Mouse (Mus musculus) hindbrain, embryonic 14.5 days (tissue): ENCODE data around the gene Fgfr2. TPM values are rescaled to one million over a fixed set of nuclear protein-coding genes. Genes with fewer than 3 reads are reported as not detected.

Source experiments
- ATAC-seq: fragments of 200-750 bp; cut with Nextera tagmentation; 2 replicates; pipeline ENCODE4 v1.8.0; 2017; ENCODE audit warnings: moderate number of reproducible peaks, mild to moderate bottlenecking, moderate TSS enrichment, moderate library complexity; ENCODE audit not compliant: low FRiP score
- DNase-seq: peaks from one replicate; pipeline ENCODE4 v3.0.0-alpha.2; 2015; ENCODE audit warnings: low spot score
- H3K27ac ChIP-seq: fragments of 300-500 bp; sonication (generic); 2 replicates; pipeline ENCODE4 v1.5.1; 2014; ENCODE audit warnings: mild to moderate bottlenecking, moderate library complexity
- H3K27me3 ChIP-seq: fragments of 300-500 bp; sonication (generic); 2 replicates; pipeline ENCODE4 v1.6.1; 2014; ENCODE audit warnings: mild to moderate bottlenecking, low read length, mixed read lengths; ENCODE audit not compliant: control insufficient read depth, insufficient read depth
- H3K36me3 ChIP-seq: fragments of 300-500 bp; sonication (generic); replicated peaks from 2 replicates; pipeline ENCODE4 v1.6.1; 2014; ENCODE audit not compliant: control insufficient read depth, insufficient read depth
- H3K4me1 ChIP-seq: fragments of 300-500 bp; sonication (generic); replicated peaks from 2 replicates; pipeline ENCODE4 v1.6.1; 2014; ENCODE audit warnings: antibody characterized with exemption, low read length, mixed read lengths; ENCODE audit not compliant: control insufficient read depth, insufficient read depth
- H3K4me2 ChIP-seq: fragments of 300-500 bp; sonication (generic); replicated peaks from 2 replicates; pipeline ENCODE4 v1.6.1; 2014; ENCODE audit warnings: mild to moderate bottlenecking, moderate library complexity
- H3K4me3 ChIP-seq: fragments of 300-500 bp; sonication (generic); replicated peaks from 2 replicates; pipeline ENCODE4 v1.5.1; 2014; ENCODE audit warnings: mild to moderate bottlenecking, low read length
- H3K9ac ChIP-seq: fragments of 300-500 bp; sonication (generic); 2 replicates; pipeline ENCODE4 v1.6.1; 2014
- H3K9me3 ChIP-seq: fragments of 300-500 bp; sonication (generic); 2 replicates; pipeline ENCODE4 v1.6.1; 2016; ENCODE audit warnings: low read length; ENCODE audit not compliant: control insufficient read depth
- WGBS: fragments of 180-500 bp; shearing (Covaris S2); extraction: QIAGEN DNeasy Blood & Tissue Kit; methylation state at CpG from one replicate; pipeline ENCODE4 v1.1.7; 2014; 5-methylcytosine and 5-hydroxymethylcytosine counted together
- polyA plus RNA-seq: library from polyadenylated mRNA; unstranded; fragments of >200 nt; fragmentation: Nextera tagmentation; extraction: Ambion mirVana; gene quantifications from 2 replicates; pipeline ENCODE4 v1.2.1, GENCODE M21; 2014

The Fgfr2 gene
- polyA plus RNA-seq, 1 experiment from 2014 or later = 43.5 TPM

DNA sequence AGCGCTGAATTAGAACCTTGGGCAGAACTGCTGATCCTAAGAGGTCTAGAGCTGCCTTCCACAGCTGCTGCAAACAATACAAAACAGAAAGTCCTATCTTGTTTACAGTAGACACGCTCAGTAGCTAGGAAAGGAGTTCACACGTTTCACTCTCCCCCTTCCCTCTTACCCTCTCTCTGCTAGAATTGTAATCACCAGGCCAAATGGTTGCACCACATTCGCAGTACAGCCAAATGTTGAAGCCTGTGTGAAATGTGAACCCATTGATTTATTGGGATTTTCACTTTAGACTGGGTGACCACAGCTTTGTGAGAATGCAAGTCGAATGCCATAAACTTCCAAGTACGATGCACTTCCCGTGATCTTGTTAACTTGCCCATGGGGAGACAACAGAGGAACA is 1028.5 kb downstream of the Fgfr2 start:
- no peaks in the 10 kb centered on the region for H3K27me3 ChIP-seq
- no peak for DNase-seq
- H3K36me3 ChIP-seq = no peaks in the 10 kb centered on the region
- H3K9me3 ChIP-seq = no peaks in the 10 kb centered on the region
- H3K4me3 ChIP-seq = no peak overlapping the region
- ATAC-seq = no peak
- H3K27ac ChIP-seq = no peak overlapping the region
- no peak overlapping the region for H3K9ac ChIP-seq
- 84% methylated on average over 7 of the region's 7 CpGs for WGBS
- H3K4me2 ChIP-seq = no peak overlapping the region
- no peaks in the 10 kb centered on the region for H3K4me1 ChIP-seq

DNA sequence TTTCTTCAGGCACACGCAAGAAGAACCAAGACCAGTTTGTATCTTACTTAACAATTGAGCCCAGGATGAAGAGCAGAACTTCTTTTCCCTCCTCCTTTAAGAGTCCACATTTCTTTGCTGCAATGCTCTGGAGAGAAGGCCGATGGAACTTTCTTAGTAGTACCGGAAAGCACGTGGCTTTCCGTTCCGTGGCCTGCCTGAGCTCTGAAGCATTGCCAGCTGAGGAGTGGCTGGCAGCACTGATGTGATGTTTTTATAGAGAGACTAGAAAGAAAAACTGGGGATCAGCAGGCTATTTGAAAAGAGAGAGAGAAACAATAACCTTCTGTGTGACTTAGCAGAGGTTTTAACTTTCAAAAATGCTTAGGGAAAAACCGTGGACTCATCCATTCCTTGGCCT is 1031.6 kb downstream of the Fgfr2 start:
- no peak overlapping the region for H3K4me3 ChIP-seq
- H3K9ac ChIP-seq = no peak overlapping the region
- H3K4me2 ChIP-seq = no peak overlapping the region
- no peaks in the 10 kb centered on the region for H3K36me3 ChIP-seq
- ATAC-seq = no peak
- H3K27ac ChIP-seq = no peak overlapping the region
- DNase-seq = no peak
- no peaks in the 10 kb centered on the region for H3K4me1 ChIP-seq
- H3K27me3 ChIP-seq = no peaks in the 10 kb centered on the region
- H3K9me3 ChIP-seq = no peaks in the 10 kb centered on the region
- WGBS = 92% methylated on average over 7 of the region's 7 CpGs

DNA sequence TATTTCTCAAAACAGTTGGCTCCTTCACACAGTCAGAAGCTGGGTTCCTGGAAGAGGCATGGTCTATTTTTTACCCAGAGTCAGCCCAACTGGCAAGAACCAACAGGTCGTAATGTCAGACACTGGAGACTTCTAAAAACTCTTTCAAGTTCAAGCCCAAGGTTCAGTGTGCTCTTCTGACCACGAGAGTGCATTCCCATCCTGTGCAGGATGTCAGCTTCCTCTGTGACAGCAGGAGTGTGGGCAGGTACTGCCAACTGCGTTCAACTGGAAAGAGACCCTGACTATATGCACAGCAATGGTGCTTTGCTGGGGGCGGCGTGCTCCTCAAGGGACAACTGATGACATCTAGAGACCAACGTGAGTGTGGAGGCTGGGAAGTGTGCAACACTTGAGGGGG is 1034.5 kb downstream of the Fgfr2 start:
- Histone ChIP-seq H3K27me3 (no peaks in the 10 kb centered on the region), H3K9ac (no peak overlapping the region), H3K4me3 (no peak overlapping the region), H3K36me3 (no peaks in the 10 kb centered on the region), H3K4me1 (no peaks in the 10 kb centered on the region), H3K9me3 (no peaks in the 10 kb centered on the region), H3K27ac (no peak overlapping the region), H3K4me2 (no peak overlapping the region)
- ATAC-seq (no peak), DNase-seq (no peak)
- 80% methylated on average over 6 of the region's 6 CpGs for WGBS

DNA sequence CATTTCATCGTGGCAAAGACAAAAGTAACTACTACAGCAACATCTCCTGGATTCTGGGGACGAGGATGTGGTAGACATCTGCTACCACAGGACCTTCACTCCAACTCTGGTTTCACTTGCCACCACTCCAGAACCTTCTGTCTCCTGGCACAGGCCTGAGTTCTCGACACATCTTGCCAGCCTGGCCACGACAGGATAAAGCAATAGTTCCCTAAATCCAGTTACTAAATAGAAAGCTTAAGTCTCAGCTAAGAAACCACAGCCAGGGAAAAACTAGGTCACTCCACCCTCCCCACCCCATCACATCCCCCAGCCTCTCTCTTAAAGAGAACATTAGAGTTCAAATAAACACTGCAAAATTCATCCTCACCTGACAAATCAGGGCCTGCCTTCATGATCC is 1035.0 kb downstream of the Fgfr2 start:
- H3K27ac ChIP-seq = no peak overlapping the region
- no peaks in the 10 kb centered on the region for H3K27me3 ChIP-seq
- DNase-seq (no peak), ATAC-seq (no peak)
- no peak overlapping the region for H3K4me2 ChIP-seq
- no peak overlapping the region for H3K9ac ChIP-seq
- no peak overlapping the region for H3K4me3 ChIP-seq
- H3K9me3 ChIP-seq = no peaks in the 10 kb centered on the region
- H3K36me3 ChIP-seq = no peaks in the 10 kb centered on the region
- no peaks in the 10 kb centered on the region for H3K4me1 ChIP-seq
- WGBS = 76% methylated on average over 4 of the region's 4 CpGs

DNA sequence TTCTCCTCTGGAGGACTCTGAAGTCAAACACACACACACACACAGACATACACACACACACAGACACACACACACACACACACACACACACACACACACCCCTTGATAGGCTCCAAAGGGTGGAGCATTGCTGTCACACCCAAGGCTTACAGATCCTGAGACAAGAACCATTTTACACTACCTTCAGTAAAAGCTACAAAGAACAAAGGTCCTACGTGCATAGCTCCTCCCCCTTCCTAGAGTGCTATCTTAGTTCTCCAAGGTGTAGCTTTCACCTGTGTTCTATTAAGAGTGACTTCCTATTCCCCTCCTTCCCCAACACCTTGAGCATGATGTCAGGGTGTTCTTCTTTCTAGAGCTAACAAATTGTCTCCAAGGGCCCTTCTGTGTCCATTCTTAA is 1047.3 kb downstream of the Fgfr2 start:
- Histone ChIP-seq H3K27me3 (no peaks in the 10 kb centered on the region), H3K4me1 (no peaks in the 10 kb centered on the region), H3K9me3 (no peaks in the 10 kb centered on the region), H3K4me3 (no peak overlapping the region), H3K36me3 (no peaks in the 10 kb centered on the region), H3K4me2 (no peak overlapping the region), H3K9ac (no peak overlapping the region), H3K27ac (no peak overlapping the region)
- DNase-seq = no peak
- WGBS = 75% methylated on average over 1 of the region's 1 CpGs
- no peak for ATAC-seq

DNA sequence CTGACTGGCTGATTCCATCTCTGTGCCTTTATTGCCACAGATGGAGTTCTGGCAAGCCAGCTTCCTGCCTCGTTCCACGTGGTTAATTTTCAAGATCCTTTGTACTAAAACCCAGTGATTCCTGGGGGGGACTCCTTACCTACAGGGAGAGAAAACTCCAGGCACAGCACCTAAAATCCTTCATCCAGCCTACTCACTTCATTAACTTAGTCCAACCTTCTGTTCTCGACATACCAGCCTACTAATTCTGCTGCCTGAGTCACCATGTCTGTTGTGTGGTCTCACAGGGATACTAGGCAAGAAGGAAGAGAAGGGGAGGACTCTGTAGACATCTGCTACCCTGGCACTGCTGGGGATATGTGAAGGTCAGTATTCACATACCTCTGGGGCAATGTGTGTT is 1048.6 kb downstream of the Fgfr2 start:
- H3K9me3 ChIP-seq = no peaks in the 10 kb centered on the region
- ATAC-seq (no peak), DNase-seq (no peak)
- no peaks in the 10 kb centered on the region for H3K4me1 ChIP-seq
- H3K9ac ChIP-seq = no peak overlapping the region
- H3K4me3 ChIP-seq = no peak overlapping the region
- H3K27me3 ChIP-seq = no peaks in the 10 kb centered on the region
- H3K4me2 ChIP-seq = no peak overlapping the region
- no peaks in the 10 kb centered on the region for H3K36me3 ChIP-seq
- 74% methylated on average over 3 of the region's 3 CpGs for WGBS
- H3K27ac ChIP-seq = no peak overlapping the region

DNA sequence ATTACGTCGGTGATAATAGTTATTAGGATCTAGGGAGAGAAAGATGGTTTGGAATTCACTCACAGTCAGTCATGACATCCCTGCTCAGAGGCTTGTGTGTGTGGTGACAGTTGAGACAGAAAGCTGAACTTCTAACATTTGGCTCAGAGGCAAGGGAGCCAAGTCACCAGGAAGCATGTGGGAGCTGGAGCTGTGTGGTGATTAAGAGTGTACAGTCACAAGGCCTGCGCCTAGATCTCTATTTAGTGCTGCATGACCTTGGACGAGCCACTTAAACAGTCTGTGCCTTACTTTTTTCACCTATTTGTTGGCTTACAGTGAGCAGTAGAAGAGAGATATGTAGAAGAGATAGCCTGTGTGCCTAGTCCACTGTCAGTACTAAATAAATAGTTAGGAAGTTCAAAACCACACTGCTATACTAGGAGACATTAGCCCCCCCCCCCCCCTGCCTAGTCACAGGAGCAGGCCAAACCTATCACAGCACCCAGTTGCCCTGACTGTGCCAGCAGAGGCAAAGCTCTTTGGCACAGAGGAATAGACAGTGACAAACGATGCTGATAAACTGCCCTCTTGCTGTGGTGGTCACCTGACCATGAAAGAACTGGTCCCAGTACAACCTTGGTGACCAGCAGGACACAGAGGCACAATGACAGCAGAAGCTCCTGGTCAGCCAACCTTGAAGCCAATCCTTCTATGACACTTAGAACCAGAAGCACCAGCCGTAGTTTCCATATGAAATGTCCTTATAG is 1052.1 kb downstream of the Fgfr2 start:
- ATAC-seq (no peak), DNase-seq (no peak)
- Histone ChIP-seq H3K4me3 (no peak overlapping the region), H3K4me1 (no peaks in the 10 kb centered on the region), H3K27ac (no peak overlapping the region), H3K9me3 (no peaks in the 10 kb centered on the region), H3K4me2 (no peak overlapping the region), H3K27me3 (no peaks in the 10 kb centered on the region), H3K36me3 (no peaks in the 10 kb centered on the region), H3K9ac (no peak overlapping the region)
- WGBS = 87% methylated on average over 6 of the region's 6 CpGs

DNA sequence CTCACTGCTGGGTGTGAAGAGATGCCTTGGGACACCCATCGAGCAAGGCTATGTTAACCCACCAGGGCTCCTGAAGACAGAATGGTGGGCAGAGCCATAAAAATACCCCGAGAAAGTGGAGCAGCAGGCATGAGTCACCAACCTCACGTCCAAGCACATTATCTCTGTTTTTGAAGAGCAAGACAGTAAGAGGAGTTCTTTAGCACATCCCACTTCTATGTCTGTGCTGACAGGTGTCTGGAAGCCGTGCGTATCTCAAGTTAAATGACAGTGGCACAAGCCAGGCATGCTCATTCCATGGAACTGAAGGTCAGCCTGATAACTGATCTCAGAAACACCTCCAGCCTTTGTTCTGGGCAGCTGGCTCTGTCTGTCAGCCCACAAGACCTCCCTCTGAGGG is 1055.2 kb downstream of the Fgfr2 start:
- DNase-seq (no peak), ATAC-seq (no peak)
- Histone ChIP-seq H3K36me3 (no peaks in the 10 kb centered on the region), H3K27me3 (no peaks in the 10 kb centered on the region), H3K4me2 (no peak overlapping the region), H3K9me3 (no peaks in the 10 kb centered on the region), H3K4me1 (no peaks in the 10 kb centered on the region), H3K27ac (no peak overlapping the region), H3K4me3 (no peak overlapping the region), H3K9ac (no peak overlapping the region)
- 88% methylated on average over 5 of the region's 5 CpGs for WGBS

DNA sequence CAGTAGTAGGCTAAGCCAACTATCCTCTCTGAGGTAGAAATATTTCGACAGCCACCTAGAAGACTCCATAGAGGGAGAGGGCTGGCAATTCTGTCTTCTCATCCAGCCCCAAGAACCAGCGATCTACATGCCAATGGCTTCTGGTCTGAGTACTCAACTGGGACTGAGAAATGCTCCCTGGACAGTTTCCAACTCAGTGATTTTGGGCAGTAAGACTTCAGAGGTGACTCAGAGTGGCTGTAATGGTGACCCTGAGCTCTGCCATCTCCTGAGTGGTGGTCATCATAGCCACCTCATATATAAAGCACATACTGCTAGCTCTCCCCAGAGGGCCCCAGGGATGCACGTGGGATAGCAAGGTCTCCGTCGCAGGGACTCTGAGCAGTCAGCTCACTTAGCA is 1055.6 kb downstream of the Fgfr2 start:
- DNase-seq (no peak), ATAC-seq (no peak)
- Histone ChIP-seq H3K4me2 (no peak overlapping the region), H3K4me1 (no peaks in the 10 kb centered on the region), H3K27ac (no peak overlapping the region), H3K27me3 (no peaks in the 10 kb centered on the region), H3K9me3 (no peaks in the 10 kb centered on the region), H3K4me3 (no peak overlapping the region), H3K36me3 (no peaks in the 10 kb centered on the region), H3K9ac (no peak overlapping the region)
- WGBS = 82% methylated on average over 5 of the region's 5 CpGs

DNA sequence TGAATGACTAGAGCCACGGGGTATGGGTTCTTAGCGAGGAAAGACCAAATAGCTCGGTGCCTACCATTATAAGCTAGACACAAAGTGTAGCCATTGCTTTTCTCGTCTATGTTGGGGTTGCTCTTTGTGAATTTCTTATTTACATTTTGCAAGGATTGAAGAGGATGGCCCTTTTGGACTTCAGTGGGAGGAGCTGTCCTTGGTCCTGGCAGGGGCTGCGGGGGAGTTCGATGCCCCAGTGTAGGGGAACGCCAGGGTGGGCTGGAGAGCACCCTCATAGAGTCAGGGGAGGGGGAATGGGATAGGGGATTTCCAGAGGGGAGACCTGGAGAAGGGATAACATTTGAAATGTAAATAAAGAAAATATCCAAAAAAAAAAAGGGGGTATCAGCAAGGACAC is 1063.0 kb downstream of the Fgfr2 start:
- ATAC-seq (no peak), DNase-seq (no peak)
- Histone ChIP-seq H3K27ac (no peak overlapping the region), H3K4me2 (no peak overlapping the region), H3K27me3 (no peaks in the 10 kb centered on the region), H3K36me3 (no peaks in the 10 kb centered on the region), H3K4me1 (peaks cover 11% of the 10 kb centered on the region; the same call in 1 of the 2 replicates), H3K9me3 (no peaks in the 10 kb centered on the region), H3K4me3 (no peak overlapping the region), H3K9ac (no peak overlapping the region)
- 84% methylated on average over 7 of the region's 7 CpGs for WGBS
